Mouse (Mus musculus) forebrain, embryonic 16.5 days (tissue): Measurements from ENCODE around the gene Tmem178b. TPM values are rescaled to one million over a fixed set of nuclear protein-coding genes. Genes with fewer than 3 reads are reported as not detected.

Experiments
- ATAC-seq: fragments of 200-750 bp; cut with Nextera tagmentation; 2 replicates; pipeline ENCODE4 v1.8.0; 2017; ENCODE audit warnings: mild to moderate bottlenecking, moderate library complexity
- H3K27ac ChIP-seq: fragments of 300-500 bp; sonication (generic); 2 replicates; pipeline ENCODE4 v1.5.1; 2014; ENCODE audit warnings: low read length, control low read depth
- H3K27me3 ChIP-seq: fragments of 300-500 bp; sonication (generic); replicated peaks from 2 replicates; pipeline ENCODE4 v1.6.1; 2014; ENCODE audit warnings: low read length; ENCODE audit not compliant: control insufficient read depth, insufficient read depth
- H3K36me3 ChIP-seq: fragments of 300-500 bp; sonication (generic); 2 replicates; pipeline ENCODE4 v1.6.1; 2014; ENCODE audit not compliant: control insufficient read depth, insufficient read depth
- H3K4me1 ChIP-seq: fragments of 300-500 bp; sonication (generic); replicated peaks from 2 replicates; pipeline ENCODE4 v1.6.1; 2014; ENCODE audit warnings: low read length; ENCODE audit not compliant: control insufficient read depth, insufficient read depth
- H3K4me2 ChIP-seq: fragments of 300-500 bp; sonication (generic); 2 replicates; pipeline ENCODE4 v1.6.1; 2014; ENCODE audit warnings: mild to moderate bottlenecking, low read length, control low read depth
- H3K4me3 ChIP-seq: fragments of 300-500 bp; sonication (generic); replicated peaks from 2 replicates; pipeline ENCODE4 v1.5.1; 2014; ENCODE audit warnings: mild to moderate bottlenecking, low read length, control low read depth
- H3K9ac ChIP-seq: fragments of 300-500 bp; sonication (generic); replicated peaks from 2 replicates; pipeline ENCODE4 v1.6.1; 2014; ENCODE audit warnings: low read depth, low read length, control low read depth
- H3K9me3 ChIP-seq: fragments of 300-500 bp; sonication (generic); 2 replicates; pipeline ENCODE4 v1.6.1; 2016; ENCODE audit warnings: low read length; ENCODE audit not compliant: control insufficient read depth
- WGBS: fragments of 180-500 bp; shearing (Covaris S2); extraction: QIAGEN DNeasy Blood & Tissue Kit; methylation state at CpG from one replicate; pipeline ENCODE4 v1.1.7; 2014; 5-methylcytosine and 5-hydroxymethylcytosine counted together
- polyA plus RNA-seq: library from polyadenylated mRNA; unstranded; fragments of >200 nt; fragmentation: Nextera tagmentation; extraction: Ambion mirVana; gene quantifications from 2 replicates; pipeline ENCODE4 v1.2.1, GENCODE M21; 2015

Tmem178b gene
- polyA plus RNA-seq, 1 experiment from 2014 or later, result 32.2 TPM

DNA sequence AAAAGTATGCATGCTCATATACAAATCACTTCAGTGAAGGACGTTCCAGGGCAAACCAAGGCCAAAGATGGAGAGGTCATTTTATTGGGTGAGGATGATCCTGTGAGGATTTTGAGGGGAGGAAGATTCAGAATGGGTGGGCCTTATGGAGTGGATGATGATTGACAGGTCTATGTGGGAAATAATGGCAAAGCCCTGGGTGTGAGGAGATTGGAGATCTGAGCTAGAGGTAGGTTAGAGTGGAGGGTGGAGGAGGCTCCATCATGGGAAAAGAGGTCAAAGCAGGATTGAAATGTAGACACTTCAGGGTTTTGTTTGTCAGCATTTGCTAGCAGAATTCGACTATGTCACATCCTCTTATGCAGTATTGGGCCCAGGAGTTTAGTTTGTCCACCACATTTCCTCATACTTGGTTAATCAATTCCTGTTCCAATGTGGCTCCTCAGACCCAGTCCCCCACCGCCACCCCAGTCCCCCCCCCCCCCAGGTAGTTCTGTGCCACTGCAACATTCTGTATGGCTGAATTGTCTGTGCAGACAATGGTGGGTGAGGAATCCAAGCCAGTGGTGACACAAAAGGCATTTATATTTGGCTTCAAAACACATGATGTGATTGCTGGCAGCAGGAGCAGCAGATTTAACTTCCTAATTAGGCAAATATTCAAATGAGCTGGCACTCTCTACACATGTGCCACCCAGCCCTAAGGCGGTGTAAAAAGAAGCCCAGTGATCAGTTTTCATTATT lies 150.7 kb downstream of the Tmem178b start:
- no peaks in the 10 kb centered on the region for H3K27me3 ChIP-seq
- no peak overlapping the region for H3K4me2 ChIP-seq
- ATAC-seq, result peak; percentile 93
- 43% methylated on average over 4 of the region's 4 CpGs for WGBS
- H3K4me1 ChIP-seq, result peaks cover 22% of the 10 kb centered on the region
- H3K36me3 ChIP-seq, result no peaks in the 10 kb centered on the region
- H3K4me3 ChIP-seq, result no peak overlapping the region
- no peaks in the 10 kb centered on the region for H3K9me3 ChIP-seq
- H3K9ac ChIP-seq, result no peak overlapping the region
- H3K27ac ChIP-seq, result peak overlapping the region; percentile 83

DNA sequence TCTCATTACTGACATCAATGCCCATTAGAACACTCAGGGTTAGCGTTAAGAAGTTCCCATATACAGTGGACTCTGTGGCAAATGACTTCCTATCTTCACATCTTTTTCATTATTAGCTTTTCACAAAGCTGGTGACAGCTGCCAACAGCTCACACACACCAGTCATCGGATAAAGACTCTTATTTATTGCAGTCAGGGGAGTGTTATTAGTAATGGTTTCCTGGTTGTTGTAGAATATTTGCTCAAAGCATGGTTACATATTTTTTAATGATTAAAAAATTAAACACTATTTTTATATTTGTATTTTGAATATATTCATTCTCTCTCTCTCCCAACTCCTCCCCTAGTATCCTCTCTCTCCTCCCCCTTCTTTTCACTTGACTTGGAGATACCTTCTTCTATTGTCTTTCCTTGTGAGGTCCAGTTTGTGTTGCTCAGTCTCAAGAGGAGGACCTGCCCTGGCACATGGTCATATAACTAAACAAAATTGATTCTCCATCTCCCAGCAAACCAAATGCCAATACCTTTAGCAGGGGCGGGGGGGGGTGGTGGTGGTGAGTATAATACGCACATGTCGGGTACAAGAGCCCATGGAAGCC lies 151.4 kb downstream of the Tmem178b start:
- peak; percentile 30; the same call in 1 of the 2 replicates for ATAC-seq
- H3K4me1 ChIP-seq, result peaks cover 19% of the 10 kb centered on the region
- no peaks in the 10 kb centered on the region for H3K27me3 ChIP-seq
- no peak overlapping the region for H3K4me2 ChIP-seq
- peak overlapping the region; percentile 83 for H3K27ac ChIP-seq
- no peak overlapping the region for H3K4me3 ChIP-seq
- no peaks in the 10 kb centered on the region for H3K36me3 ChIP-seq
- H3K9ac ChIP-seq, result no peak overlapping the region
- no peaks in the 10 kb centered on the region for H3K9me3 ChIP-seq
- 34% methylated on average over 5 of the region's 5 CpGs for WGBS

DNA sequence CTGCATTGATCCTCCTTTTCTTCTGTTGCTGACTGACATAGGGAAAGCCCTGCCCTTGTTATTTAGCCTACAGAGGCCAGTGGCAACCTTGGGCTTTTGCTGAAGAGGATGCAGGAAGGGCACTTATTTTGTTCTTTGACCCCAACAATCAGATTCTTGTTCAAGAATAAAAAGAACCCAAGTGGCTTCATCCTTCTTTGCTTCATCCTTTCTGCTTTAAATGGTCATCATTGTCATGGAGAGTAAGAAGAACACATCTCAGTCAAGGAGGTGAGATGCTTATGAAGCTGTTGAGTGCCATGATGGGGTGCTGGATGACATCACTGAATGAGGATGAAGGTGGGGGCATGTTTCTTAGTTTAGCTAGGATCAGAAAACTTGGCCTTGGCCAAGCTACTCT lies 159.8 kb downstream of the Tmem178b start:
- no peaks in the 10 kb centered on the region for H3K36me3 ChIP-seq
- H3K4me3 ChIP-seq, result no peak overlapping the region
- no peak overlapping the region for H3K27ac ChIP-seq
- no peak for ATAC-seq
- no peaks in the 10 kb centered on the region for H3K4me1 ChIP-seq
- no peak overlapping the region for H3K9ac ChIP-seq
- H3K9me3 ChIP-seq, result no peaks in the 10 kb centered on the region
- H3K27me3 ChIP-seq, result no peaks in the 10 kb centered on the region
- H3K4me2 ChIP-seq, result no peak overlapping the region

DNA sequence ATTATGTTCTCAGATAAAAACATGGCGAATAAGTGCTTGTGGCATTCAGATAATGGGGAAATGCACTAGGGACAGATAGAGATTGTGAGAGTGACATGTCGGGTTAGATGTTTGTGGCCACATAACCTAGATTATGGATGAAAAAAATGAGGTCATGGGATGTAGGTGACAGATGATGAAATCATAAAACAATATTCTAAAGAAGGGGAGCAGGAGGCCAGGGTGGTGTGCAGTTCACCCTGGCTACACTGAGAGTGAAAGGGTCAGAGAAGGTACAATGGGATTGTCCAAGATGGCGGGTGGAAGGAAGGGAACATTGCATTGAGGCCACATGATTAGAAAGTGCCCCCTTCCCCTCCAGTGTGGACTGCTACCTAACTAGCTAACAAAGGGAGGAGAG lies 160.9 kb downstream of the Tmem178b start:
- no peak for ATAC-seq
- Histone ChIP-seq H3K9me3 (no peaks in the 10 kb centered on the region), H3K27ac (no peak overlapping the region), H3K9ac (no peak overlapping the region), H3K36me3 (no peaks in the 10 kb centered on the region), H3K4me3 (no peak overlapping the region), H3K27me3 (no peaks in the 10 kb centered on the region), H3K4me1 (no peaks in the 10 kb centered on the region), H3K4me2 (no peak overlapping the region)
- WGBS, result 98% methylated on average over 3 of the region's 3 CpGs

DNA sequence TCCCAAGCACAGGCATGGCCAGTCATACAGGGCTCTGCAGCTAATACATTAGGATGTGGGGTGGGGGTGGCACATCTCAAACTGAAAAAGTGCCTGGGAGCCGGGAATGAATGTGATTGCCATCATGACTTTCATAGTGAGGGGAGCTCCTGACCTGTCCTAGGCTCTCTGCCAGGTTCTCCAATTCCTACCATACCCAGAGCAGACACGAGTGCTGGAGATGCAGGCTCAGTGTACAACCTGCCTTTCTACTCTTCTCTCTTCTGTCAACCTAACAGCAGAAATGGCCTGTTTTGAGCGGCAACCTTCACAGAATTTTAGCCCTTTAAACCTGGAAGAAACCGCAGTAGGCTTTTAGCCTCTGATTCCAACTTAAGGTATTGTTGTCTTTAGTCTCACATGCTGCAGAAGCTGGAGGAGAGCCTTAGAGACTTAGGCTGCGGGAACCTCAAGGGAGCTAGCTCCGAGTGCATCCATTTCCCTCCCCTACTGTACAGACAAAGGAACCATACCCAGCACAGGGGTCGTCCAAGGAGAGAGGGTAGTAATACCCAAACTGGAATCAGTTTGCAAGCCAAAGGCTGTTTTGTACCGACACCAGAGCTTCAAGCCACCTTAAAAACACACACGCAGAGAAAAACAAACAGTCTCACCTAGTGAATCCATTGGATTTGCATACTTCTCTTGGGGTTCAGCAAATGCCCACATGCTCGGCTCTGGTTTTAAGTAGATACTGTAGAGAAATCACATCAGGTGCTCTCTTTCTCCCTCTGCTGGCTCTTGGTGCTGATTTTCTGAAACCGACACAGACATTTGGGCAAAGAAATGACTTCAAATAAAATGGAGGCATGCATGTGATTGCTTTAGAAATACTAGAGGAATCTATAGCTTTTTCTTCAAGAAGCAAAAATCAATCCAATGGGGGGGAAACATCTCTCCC lies 176.2 kb downstream of the Tmem178b start:
- 0 out of 2 replicates have a peak overlapping the region, but pooled peaks have one; percentile 10 for H3K4me3 ChIP-seq
- H3K36me3 ChIP-seq, result no peaks in the 10 kb centered on the region
- 35% methylated on average over 11 of the region's 11 CpGs for WGBS
- H3K9ac ChIP-seq, result peak overlapping the region; percentile 23; the same call in 1 of the 2 replicates
- peak overlapping the region; percentile 26 for H3K4me2 ChIP-seq
- H3K9me3 ChIP-seq, result no peaks in the 10 kb centered on the region
- no peaks in the 10 kb centered on the region for H3K27me3 ChIP-seq
- peak overlapping the region; percentile 80 for H3K27ac ChIP-seq
- ATAC-seq, result peak; percentile 73
- H3K4me1 ChIP-seq, result peaks cover 23% of the 10 kb centered on the region

DNA sequence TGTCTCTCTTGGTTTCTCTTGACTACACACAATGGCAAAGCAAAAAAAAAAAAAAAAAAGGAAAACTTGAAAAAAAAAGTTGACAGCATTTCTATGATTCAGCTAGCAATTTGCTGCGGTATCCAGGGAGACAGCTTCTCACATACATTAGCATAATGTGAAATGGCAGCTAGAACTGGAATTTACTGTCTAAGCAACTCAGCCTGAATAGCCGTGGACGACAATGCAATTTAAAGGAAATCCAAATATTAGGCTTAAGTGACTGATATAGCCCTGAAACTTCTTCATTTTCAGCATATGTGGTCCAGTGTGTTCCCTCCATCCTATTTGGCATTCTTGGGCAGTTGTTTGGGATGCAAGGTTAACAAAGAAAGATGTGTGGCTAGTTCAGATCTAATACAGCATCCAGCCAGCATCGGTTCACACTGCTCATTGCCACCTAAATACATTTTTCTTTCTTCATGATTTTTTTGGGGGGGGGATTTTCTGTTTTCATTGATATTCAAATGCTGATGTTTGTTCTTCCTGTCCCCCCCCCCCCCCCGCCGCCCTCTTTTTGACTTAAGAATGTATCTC lies 176.9 kb downstream of the Tmem178b start:
- no peak overlapping the region for H3K4me3 ChIP-seq
- peak overlapping the region; percentile 62 for H3K27ac ChIP-seq
- no peak overlapping the region for H3K9ac ChIP-seq
- no peaks in the 10 kb centered on the region for H3K27me3 ChIP-seq
- peak; percentile 82 for ATAC-seq
- H3K4me1 ChIP-seq, result peaks cover 23% of the 10 kb centered on the region
- 31% methylated on average over 4 of the region's 6 CpGs for WGBS
- no peaks in the 10 kb centered on the region for H3K9me3 ChIP-seq
- H3K36me3 ChIP-seq, result no peaks in the 10 kb centered on the region
- H3K4me2 ChIP-seq, result 0 out of 2 replicates have a peak overlapping the region, but pooled peaks have one; percentile 3

DNA sequence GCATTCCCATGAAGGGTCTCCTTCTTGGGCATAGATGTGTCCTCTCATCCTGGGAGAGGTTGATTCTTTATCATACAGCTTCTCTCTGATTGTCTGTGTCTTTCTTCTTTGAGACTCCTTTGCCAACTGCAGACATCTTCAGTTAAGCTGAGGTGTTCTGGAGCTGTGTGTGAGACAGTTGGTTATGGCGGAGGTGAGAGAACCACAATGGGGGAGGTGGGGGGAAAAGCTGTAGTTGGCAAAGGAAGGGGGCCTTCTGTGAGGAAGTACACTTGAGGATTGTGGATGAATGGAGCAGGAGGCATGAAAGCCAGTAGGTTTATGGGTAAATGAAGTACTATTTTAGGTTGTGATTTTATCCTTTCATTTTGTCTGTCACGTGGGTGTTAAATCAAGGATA lies 178.6 kb downstream of the Tmem178b start:
- Histone ChIP-seq H3K4me2 (no peak overlapping the region), H3K4me1 (peaks cover 23% of the 10 kb centered on the region), H3K9ac (no peak overlapping the region), H3K27ac (no peak overlapping the region), H3K4me3 (no peak overlapping the region), H3K9me3 (no peaks in the 10 kb centered on the region), H3K36me3 (no peaks in the 10 kb centered on the region), H3K27me3 (no peaks in the 10 kb centered on the region)
- 73% methylated on average over 2 of the region's 2 CpGs for WGBS
- no peak for ATAC-seq

DNA sequence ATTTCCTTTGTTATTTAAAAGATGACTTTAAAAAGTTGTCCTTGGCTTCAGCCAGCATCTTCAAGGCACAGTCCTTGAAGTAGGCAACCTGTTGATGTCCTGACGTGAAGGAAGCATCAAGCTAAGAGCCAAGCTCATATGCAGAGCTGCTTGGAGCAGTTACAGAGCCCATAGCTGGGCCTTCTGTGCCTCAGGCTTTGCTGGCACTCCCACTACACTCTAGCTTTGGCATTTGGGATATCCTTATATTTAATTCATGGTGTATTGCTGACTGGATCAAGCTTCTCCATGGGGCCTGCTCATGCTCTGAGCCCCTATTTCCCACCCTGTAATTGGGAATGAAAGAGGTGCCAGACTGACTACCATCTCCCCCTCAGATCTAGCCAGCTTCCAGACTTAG lies 179.5 kb downstream of the Tmem178b start:
- Histone ChIP-seq H3K27ac (no peak overlapping the region), H3K4me1 (peaks cover 23% of the 10 kb centered on the region), H3K9me3 (no peaks in the 10 kb centered on the region), H3K4me3 (no peak overlapping the region), H3K4me2 (no peak overlapping the region), H3K36me3 (no peaks in the 10 kb centered on the region), H3K27me3 (no peaks in the 10 kb centered on the region), H3K9ac (no peak overlapping the region)
- ATAC-seq, result peak; percentile 51
- 79% methylated on average over 1 of the region's 1 CpGs for WGBS

DNA sequence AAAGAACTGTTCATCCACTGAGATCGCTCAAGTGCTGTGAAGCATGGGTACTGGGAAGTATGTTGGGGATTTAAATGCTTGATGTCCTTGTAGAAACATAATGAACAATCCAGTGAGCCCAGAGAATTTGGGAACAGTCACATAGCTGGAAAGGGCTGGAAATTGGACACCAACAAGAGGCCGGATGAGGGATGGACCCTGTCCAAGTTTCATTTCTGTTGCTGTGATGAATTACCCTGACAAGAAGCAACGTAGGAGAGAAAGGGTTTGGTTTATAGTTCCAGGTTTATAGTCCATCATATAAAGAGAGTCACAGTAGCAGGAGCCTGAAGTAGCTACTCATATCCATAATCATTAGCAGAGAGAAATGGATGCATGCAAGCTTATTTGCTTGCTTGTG lies 186.4 kb downstream of the Tmem178b start:
- Histone ChIP-seq H3K4me2 (no peak overlapping the region), H3K27ac (no peak overlapping the region), H3K4me1 (no peaks in the 10 kb centered on the region; the same call in 1 of the 2 replicates), H3K27me3 (no peaks in the 10 kb centered on the region), H3K36me3 (no peaks in the 10 kb centered on the region), H3K4me3 (no peak overlapping the region), H3K9me3 (no peaks in the 10 kb centered on the region), H3K9ac (no peak overlapping the region)
- no peak for ATAC-seq
- 69% methylated on average over 3 of the region's 3 CpGs for WGBS
